Mouse (Mus musculus): Measurements from ENCODE around the gene Atxn7l2. TPM values are rescaled to one million over a fixed set of nuclear protein-coding genes. Genes with fewer than 3 reads are reported as not detected.

Gene Atxn7l2
- polyA plus RNA-seq, 2 experiments = 1.7 to 2.2 TPM

- TF ChIP-seq EP300 (IDR thresholded peaks at IDR 0.05; ENCODE audit: low read depth) = no peak
- no peak for TF ChIP-seq CTCF (IDR thresholded peaks at IDR 0.05; ENCODE audit: low read depth)
- Histone ChIP-seq H3K9me3 (ENCODE audit: control insufficient read depth, low read length) (no peaks in the 10 kb centered on the region), H3K27me3 (ENCODE audit: control insufficient read depth, insufficient read depth, low read length) (peaks cover 34% of the 10 kb centered on the region), H3K27ac (no peak within 1 kb of the TSS), H3K4me2 (ENCODE audit: low read depth) (peak within 1 kb of the TSS; percentile 84), H3K4me1 (replicated peaks; ENCODE audit: control insufficient read depth in 2 of 2, insufficient read depth in 2 of 2, low read length in 1 of 2) (peaks cover 0 to 2% of the 10 kb centered on the region in 2 experiments; a peak in 1 of 4 replicates), H3K9ac (replicated peaks) (peak within 1 kb of the TSS; percentile 20; the same call in 1 of the 2 replicates), H3K36me3 (replicated peaks; ENCODE audit: control insufficient read depth, insufficient read depth, low read depth) (no peaks in the 10 kb centered on the region), H3K4me3 (ENCODE audit: insufficient read depth in 1 of 2, low read depth in 2 of 2, low read length in 2 of 2) (peak within 1 kb of the TSS; percentile 58 to 70)
- DNase-seq (ENCODE audit: low read depth in 3 of 3, low spot score in 3 of 3) = no peak
- ATAC-seq (ENCODE audit: insufficient read depth) = peak; percentile 55
- 2% methylated on average over 89 of the region's 100 CpGs for WGBS (ENCODE audit: insufficient replicate concordance)
These were observed 24.4 kb downstream of the Atxn7l2 start, which contains the start of gene Amigo1 for GRCm38 (mm10) chr3:108186098-108187047. Amigo1 (plus strand) TSS chr3:108186335.

- Histone ChIP-seq H3K9ac (replicated peaks) (no peak overlapping the region), H3K4me3 (ENCODE audit: insufficient read depth in 1 of 2, low read depth in 2 of 2, low read length in 2 of 2) (peak overlapping the region; percentile 58 to 70), H3K27ac (no peak overlapping the region), H3K4me2 (ENCODE audit: low read depth) (peak overlapping the region; percentile 84), H3K27me3 (ENCODE audit: control insufficient read depth, insufficient read depth, low read length) (peaks cover 34% of the 10 kb centered on the region), H3K36me3 (replicated peaks; ENCODE audit: control insufficient read depth, insufficient read depth, low read depth) (no peaks in the 10 kb centered on the region), H3K4me1 (replicated peaks; ENCODE audit: control insufficient read depth in 2 of 2, insufficient read depth in 2 of 2, low read length in 1 of 2) (peaks cover 0 to 2% of the 10 kb centered on the region in 2 experiments; a peak in 1 of 4 replicates), H3K9me3 (ENCODE audit: control insufficient read depth, low read length) (no peaks in the 10 kb centered on the region)
- TF ChIP-seq CTCF (IDR thresholded peaks at IDR 0.05; ENCODE audit: low read depth) = no peak
- no peak for TF ChIP-seq EP300 (IDR thresholded peaks at IDR 0.05; ENCODE audit: low read depth)
- ATAC-seq (ENCODE audit: insufficient read depth) (no peak), DNase-seq (ENCODE audit: low read depth in 3 of 3, low spot score in 3 of 3) (no peak)
- WGBS (ENCODE audit: insufficient replicate concordance) = 4% methylated on average over 16 of the region's 16 CpGs
These were observed 25.2 kb downstream of the Atxn7l2 start for GRCm38 (mm10) chr3:108185460-108186097.

GRCm38 (mm10) chr3:108184742-108185141, 26.0 kb downstream of the Atxn7l2 start:
- Histone ChIP-seq H3K4me1 (replicated peaks; ENCODE audit: control insufficient read depth in 2 of 2, insufficient read depth in 2 of 2, low read length in 1 of 2) (peaks cover 0 to 2% of the 10 kb centered on the region in 2 experiments; a peak in 1 of 4 replicates), H3K9me3 (ENCODE audit: control insufficient read depth, low read length) (no peaks in the 10 kb centered on the region), H3K27me3 (ENCODE audit: control insufficient read depth, insufficient read depth, low read length) (peaks cover 34% of the 10 kb centered on the region), H3K27ac (no peak overlapping the region), H3K4me3 (ENCODE audit: insufficient read depth in 1 of 2, low read depth in 2 of 2, low read length in 2 of 2) (no peak overlapping the region), H3K4me2 (ENCODE audit: low read depth) (no peak overlapping the region), H3K36me3 (replicated peaks; ENCODE audit: control insufficient read depth, insufficient read depth, low read depth) (no peaks in the 10 kb centered on the region), H3K9ac (replicated peaks) (no peak overlapping the region)
- DNase-seq (ENCODE audit: low read depth in 3 of 3, low spot score in 3 of 3) (no peak), ATAC-seq (ENCODE audit: insufficient read depth) (no peak)
- TF ChIP-seq EP300 (IDR thresholded peaks at IDR 0.05; ENCODE audit: low read depth) = no peak
- TF ChIP-seq CTCF (IDR thresholded peaks at IDR 0.05; ENCODE audit: low read depth) = no peak
- WGBS (ENCODE audit: insufficient replicate concordance) = 60% methylated on average over 3 of the region's 3 CpGs

GRCm38 (mm10) chr3:108180514-108180913, 30.2 kb downstream of the Atxn7l2 start:
- H3K36me3 ChIP-seq (replicated peaks; ENCODE audit: control insufficient read depth, insufficient read depth, low read depth) = no peaks in the 10 kb centered on the region
- TF ChIP-seq EP300 (IDR thresholded peaks at IDR 0.05; ENCODE audit: low read depth) = no peak
- no peak for TF ChIP-seq CTCF (IDR thresholded peaks at IDR 0.05; ENCODE audit: low read depth)
- peaks cover 7% of the 10 kb centered on the region for H3K27me3 ChIP-seq (ENCODE audit: control insufficient read depth, insufficient read depth, low read length)
- no peak overlapping the region for H3K4me3 ChIP-seq (ENCODE audit: insufficient read depth in 1 of 2, low read depth in 2 of 2, low read length in 2 of 2)
- H3K9me3 ChIP-seq (ENCODE audit: control insufficient read depth, low read length) = no peaks in the 10 kb centered on the region
- 21% methylated on average over 2 of the region's 2 CpGs for WGBS (ENCODE audit: insufficient replicate concordance)
- H3K9ac ChIP-seq (replicated peaks) = no peak overlapping the region
- ATAC-seq (ENCODE audit: insufficient read depth) = no peak
- H3K27ac ChIP-seq = no peak overlapping the region
- H3K4me1 ChIP-seq (replicated peaks; ENCODE audit: control insufficient read depth in 2 of 2, insufficient read depth in 2 of 2, low read length in 1 of 2) = peaks cover 0 to 1% of the 10 kb centered on the region in 2 experiments; a peak in 1 of 4 replicates
- no peak overlapping the region for H3K4me2 ChIP-seq (ENCODE audit: low read depth)
- no peak for DNase-seq (ENCODE audit: low read depth in 3 of 3, low spot score in 3 of 3)

Measured in liver, embryonic 14.5 days (tissue).